Mouse (Mus musculus) G1E (cell line): ENCODE results near the gene Elp5. TPM values are rescaled to one million over a fixed set of nuclear protein-coding genes. Genes with fewer than 3 reads are reported as not detected.

Experiments
- ATAC-seq: 2 replicates; pipeline ENCODE4 v1.8.0; 2016; ENCODE audit warnings: mild to moderate bottlenecking; ENCODE audit not compliant: insufficient number of reproducible peaks, poor library complexity, low FRiP score, severe bottlenecking; ENCODE audit errors: extremely low read depth
- DNase-seq: peaks from one replicate; pipeline ENCODE4 v3.0.0; 2012; ENCODE audit warnings: low spot score
- H3K27me3 ChIP-seq: 2 replicates; pipeline ENCODE4 v1.6.1; 2012; ENCODE audit warnings: mild to moderate bottlenecking, low read length, inconsistent platforms; ENCODE audit not compliant: insufficient read depth
- H3K36me3 ChIP-seq: replicated peaks from 2 replicates; pipeline ENCODE3; 2012; ENCODE audit warnings: mild to moderate bottlenecking, inconsistent platforms
- H3K4me1 ChIP-seq: 2 replicates; pipeline ENCODE4 v1.6.1; 2012; ENCODE audit warnings: low read depth, low read length, inconsistent platforms, mixed read lengths; ENCODE audit not compliant: insufficient read depth
- H3K4me3 ChIP-seq: 2 replicates; pipeline ENCODE4 v1.5.1; 2012; ENCODE audit warnings: low read depth, mild to moderate bottlenecking, inconsistent platforms, low read length, moderate library complexity, mixed read lengths
- H3K9me3 ChIP-seq: replicated peaks from 2 replicates; pipeline ENCODE4 v1.6.1; 2012; ENCODE audit warnings: inconsistent platforms
- CTCF ChIP-seq: IDR thresholded peaks from 2 replicates; pipeline ENCODE4 v1.5.1; 2012; ENCODE audit warnings: low read depth, low read length, inconsistent platforms, mixed read lengths
- GATA1 ChIP-seq: IDR thresholded peaks from 2 replicates; pipeline ENCODE4 v1.6.1; 2012; ENCODE audit warnings: borderline replicate concordance, low read length, inconsistent platforms, mixed read lengths
- GATA2 ChIP-seq: IDR thresholded peaks from 2 replicates; pipeline ENCODE4 v1.6.1; 2012; ENCODE audit warnings: low read depth, low read length, inconsistent platforms, borderline replicate concordance
- POLR2AphosphoS5 ChIP-seq: IDR thresholded peaks from 2 replicates; pipeline ENCODE4 v1.6.1; 2012; ENCODE audit warnings: low read depth, low read length, inconsistent platforms; ENCODE audit not compliant: insufficient replicate concordance
- TAL1 ChIP-seq: conservative IDR thresholded peaks from 2 replicates; pipeline ENCODE4 v1.6.1; 2012; ENCODE audit warnings: low read depth, low read length, inconsistent platforms, mixed read lengths
- polyA plus RNA-seq: library from polyadenylated mRNA; stranded (reverse); fragments of >175 nt; gene quantifications from 2 replicates; pipeline ENCODE4 v1.2.3, GENCODE M21; 2012
- total RNA-seq, 2 experiments: library from RNA; stranded (forward) in 1 of 2; stranded (reverse) in 1 of 2; fragments of 200-1000 nt in 1 of 2; fragments of >200 nt in 1 of 2; fragmentation: Nextera tagmentation in 1 of 2; gene quantifications; 2 replicates each; pipeline ENCODE4 v1.2.3; 2014 to 2017

Elp5 gene
- total and polyA plus RNA-seq, 3 experiments: 10.4 to 72.7 (median 69.9) TPM

- no peaks in the 10 kb centered on the region for H3K27me3 ChIP-seq
- ATAC-seq (no peak), DNase-seq (no peak)
- TF ChIP-seq GATA2 (no peak), POLR2AphosphoS5 (no peak), GATA1 (no peak), CTCF (no peak), TAL1 (no peak)
- peaks cover 57% of the 10 kb centered on the region for H3K36me3 ChIP-seq
- H3K4me1 ChIP-seq: peaks cover 49% of the 10 kb centered on the region
- H3K9me3 ChIP-seq: no peaks in the 10 kb centered on the region
- H3K4me3 ChIP-seq: peak overlapping the region; percentile 77; the same call in 1 of the 2 replicates
Measured at GRCm38 (mm10) chr11:69992932-69993331, 10.6 kb upstream of the Elp5 start.

DNA sequence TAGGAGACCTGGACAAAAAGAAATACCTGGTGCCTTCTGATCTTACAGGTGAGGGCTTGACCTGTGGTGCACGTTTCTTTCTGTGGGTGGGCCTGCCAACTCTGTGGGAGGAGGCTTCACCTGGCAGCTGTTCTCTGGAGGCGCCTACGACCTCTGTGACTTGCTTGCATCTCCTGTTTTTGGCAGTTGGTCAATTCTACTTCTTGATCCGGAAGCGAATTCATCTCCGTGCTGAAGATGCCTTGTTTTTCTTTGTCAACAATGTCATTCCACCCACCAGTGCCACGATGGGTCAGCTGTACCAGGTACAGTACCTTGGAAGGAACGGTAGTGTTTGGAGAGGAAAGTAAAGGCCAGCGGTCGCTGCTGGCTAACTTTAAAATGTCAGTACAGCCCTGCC, 10.1 kb upstream of the Elp5 start:
- no peak for TF ChIP-seq CTCF
- no peak for TF ChIP-seq GATA1
- TF ChIP-seq POLR2AphosphoS5: no peak
- TF ChIP-seq GATA2: no peak
- TF ChIP-seq TAL1: no peak
- DNase-seq (no peak), ATAC-seq (no peak)
- Histone ChIP-seq H3K27me3 (no peaks in the 10 kb centered on the region), H3K36me3 (peaks cover 57% of the 10 kb centered on the region), H3K4me1 (peaks cover 44% of the 10 kb centered on the region), H3K4me3 (peak overlapping the region; percentile 77), H3K9me3 (no peaks in the 10 kb centered on the region)

GRCm38 (mm10) chr11:69991711-69992110, 9.4 kb upstream of the Elp5 start:
- H3K36me3 ChIP-seq: peaks cover 62% of the 10 kb centered on the region
- no peaks in the 10 kb centered on the region for H3K9me3 ChIP-seq
- DNase-seq (no peak), ATAC-seq (no peak)
- H3K27me3 ChIP-seq: no peaks in the 10 kb centered on the region
- H3K4me3 ChIP-seq: peak overlapping the region; percentile 77
- no peak for TF ChIP-seq CTCF
- no peak for TF ChIP-seq TAL1
- no peak for TF ChIP-seq POLR2AphosphoS5
- no peak for TF ChIP-seq GATA2
- no peak for TF ChIP-seq GATA1
- peaks cover 43% of the 10 kb centered on the region for H3K4me1 ChIP-seq

DNA sequence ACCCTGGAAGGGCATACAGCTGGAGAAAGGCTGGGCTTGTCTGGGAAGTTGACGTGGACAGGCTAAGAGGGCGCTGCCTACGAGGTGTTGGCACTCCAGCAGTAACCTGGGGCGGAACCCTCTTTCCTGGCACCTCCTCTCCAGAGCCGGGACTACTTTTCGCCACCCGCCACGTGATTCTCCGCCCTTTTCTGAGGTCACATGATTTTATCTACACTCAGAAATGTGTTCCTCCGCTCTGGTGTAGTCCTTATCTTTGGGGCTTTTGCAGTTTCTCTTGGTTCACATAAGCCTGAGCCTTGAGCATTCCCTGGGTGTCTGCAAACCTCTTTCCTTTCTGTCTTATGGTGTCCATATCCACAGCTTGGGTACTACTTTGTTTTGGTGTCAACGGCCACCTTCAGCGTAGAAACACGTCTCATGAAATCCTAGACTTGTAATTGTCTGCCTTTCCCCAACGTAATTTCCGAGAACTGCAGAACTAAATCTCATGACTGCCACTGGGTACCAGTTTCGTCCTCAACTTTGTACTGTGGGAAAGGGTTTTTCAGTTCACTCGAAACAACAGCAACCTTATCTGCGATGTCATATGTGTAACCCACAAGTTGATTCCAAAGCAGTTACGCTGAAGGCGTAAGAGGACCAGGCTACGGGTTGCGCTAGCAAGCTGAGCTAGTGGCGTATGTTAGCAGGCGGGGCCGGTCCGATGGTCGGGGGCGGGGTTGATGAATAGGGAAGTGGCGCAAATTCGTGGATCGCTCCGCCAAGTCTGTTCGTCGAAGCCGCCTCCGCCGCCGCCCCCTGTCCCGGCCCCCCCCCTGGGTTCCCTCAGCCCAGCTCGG, 8.8 kb upstream of the Elp5 start, which contains the start of gene Gabarap:
Gene Gabarap (plus strand): TSS at position 294 of the 842 bp plus-strand sequence.
- H3K27me3 ChIP-seq: no peaks in the 10 kb centered on the region
- peak within 1 kb of the TSS; percentile 77 for H3K4me3 ChIP-seq
- TF ChIP-seq GATA2 (no peak), POLR2AphosphoS5 (peak; percentile 67; the same call in 1 of the 2 replicates)
- peaks cover 69% of the 10 kb centered on the region for H3K36me3 ChIP-seq
- peak; percentile 32 for ATAC-seq
- H3K4me1 ChIP-seq: peaks cover 43% of the 10 kb centered on the region
- no peaks in the 10 kb centered on the region for H3K9me3 ChIP-seq
- DNase-seq: peak; percentile 68

DNA sequence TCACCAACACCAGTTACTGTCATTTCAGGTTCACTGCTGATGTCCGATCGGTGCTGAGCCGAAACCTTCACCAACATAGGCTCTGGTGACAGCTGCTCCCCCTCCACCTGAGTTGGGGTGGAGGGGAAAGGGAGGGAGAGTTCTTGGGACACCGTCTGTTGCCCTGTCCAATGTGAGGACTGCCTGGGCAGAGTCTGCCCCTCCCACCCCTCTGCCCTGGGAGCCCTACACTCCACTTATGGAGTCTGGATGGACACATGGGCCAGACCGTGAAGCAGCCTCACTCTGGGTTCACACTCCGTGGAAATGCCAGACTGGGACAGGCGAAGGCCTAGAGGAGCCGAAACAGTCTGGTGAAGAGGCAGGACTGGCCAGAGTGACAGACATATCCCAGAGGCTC, 7.6 kb upstream of the Elp5 start:
- H3K4me3 ChIP-seq: no peak overlapping the region; the same call in 1 of the 2 replicates
- peaks cover 79% of the 10 kb centered on the region for H3K36me3 ChIP-seq
- peaks cover 43% of the 10 kb centered on the region for H3K4me1 ChIP-seq
- ATAC-seq (no peak), DNase-seq (no peak)
- H3K27me3 ChIP-seq: no peaks in the 10 kb centered on the region
- H3K9me3 ChIP-seq: no peaks in the 10 kb centered on the region
- TF ChIP-seq TAL1: no peak
- TF ChIP-seq GATA1: no peak
- no peak for TF ChIP-seq GATA2
- TF ChIP-seq CTCF: no peak
- TF ChIP-seq POLR2AphosphoS5: no peak

- H3K4me1 ChIP-seq: peaks cover 30% of the 10 kb centered on the region
- no peaks in the 10 kb centered on the region for H3K27me3 ChIP-seq
- TF ChIP-seq GATA1 (no peak), GATA2 (no peak), TAL1 (no peak), CTCF (no peak), POLR2AphosphoS5 (no peak)
- no peak for DNase-seq
- no peaks in the 10 kb centered on the region for H3K9me3 ChIP-seq
- H3K4me3 ChIP-seq: no peak overlapping the region
- peaks cover 67% of the 10 kb centered on the region for H3K36me3 ChIP-seq
- ATAC-seq: no peak
Measured at GRCm38 (mm10) chr11:69984431-69984830, 2.1 kb upstream of the Elp5 start.
